Mouse (Mus musculus) urinary bladder, postnatal 10 days (tissue): ENCODE measurements at regions not wholly inside any gene's neighbourhood (a gene's known extent, or its start where the extent isn't known, plus 50 kb on each side); places are given as distances from the start of the nearest gene placed in this dataset.

Experiments used
- DNase-seq: peaks from one replicate; pipeline ENCODE4 v3.0.0; 2022; ENCODE audit warnings: low spot score

GRCm38 (mm10) chr9:61135917-61136316, 236.2 kb upstream of the Tle3 start:
- no peak for DNase-seq

GRCm38 (mm10) chr9:61138741-61139368, 233.3 kb upstream of the Tle3 start:
- no peak for DNase-seq

DNA sequence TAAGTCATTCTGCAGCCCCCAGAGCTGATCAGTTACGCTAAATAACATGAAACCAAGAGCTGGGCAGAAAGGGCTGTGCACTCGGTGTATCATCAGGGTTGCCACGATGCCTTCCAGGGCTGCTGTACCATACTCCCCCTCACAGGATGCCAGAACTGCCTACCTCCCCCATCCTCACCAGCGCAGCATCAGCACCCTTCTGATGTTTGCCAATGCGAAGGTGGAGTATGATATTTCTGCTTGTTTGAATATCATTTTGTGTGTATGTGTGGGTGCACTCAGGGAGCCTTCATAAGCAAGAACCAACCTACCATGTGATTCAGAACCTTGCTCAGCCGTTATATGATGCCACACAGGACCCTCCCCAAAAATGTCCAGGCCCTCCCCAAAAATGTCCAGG, 229.1 kb upstream of the Tle3 start:
- no peak for DNase-seq

GRCm38 (mm10) chr9:61144685-61145318, 227.4 kb upstream of the Tle3 start:
- no peak for DNase-seq

- no peak for DNase-seq
These were observed 226.4 kb upstream of the Tle3 start for GRCm38 (mm10) chr9:61145738-61146137.

- DNase-seq: no peak
These were observed 221.0 kb upstream of the Tle3 start for GRCm38 (mm10) chr9:61151201-61151600.

- DNase-seq: no peak
These were observed 220.2 kb upstream of the Tle3 start for GRCm38 (mm10) chr9:61151901-61152337.

DNA sequence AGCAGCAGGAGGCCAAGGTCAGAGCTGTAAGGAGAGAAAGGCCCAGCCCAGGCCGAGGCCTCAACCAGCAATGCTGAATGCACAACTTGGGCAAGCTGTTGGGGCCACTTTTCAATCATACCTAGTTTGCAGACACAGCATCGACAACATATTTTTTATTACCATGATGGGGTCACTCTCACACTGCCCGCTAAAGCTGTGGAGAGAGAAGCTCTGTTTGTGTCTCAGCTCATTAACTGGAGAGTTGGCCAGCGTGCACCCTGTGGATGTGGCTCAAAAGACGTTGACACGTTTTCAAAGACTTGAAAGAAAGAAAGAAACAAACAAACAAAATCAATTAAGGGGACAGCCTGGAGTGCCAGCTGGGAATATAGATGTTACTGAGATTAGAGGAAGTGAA, 217.4 kb upstream of the Tle3 start:
- DNase-seq: no peak

- no peak for DNase-seq
These were observed 216.3 kb upstream of the Tle3 start for GRCm38 (mm10) chr9:61155851-61156250.

DNA sequence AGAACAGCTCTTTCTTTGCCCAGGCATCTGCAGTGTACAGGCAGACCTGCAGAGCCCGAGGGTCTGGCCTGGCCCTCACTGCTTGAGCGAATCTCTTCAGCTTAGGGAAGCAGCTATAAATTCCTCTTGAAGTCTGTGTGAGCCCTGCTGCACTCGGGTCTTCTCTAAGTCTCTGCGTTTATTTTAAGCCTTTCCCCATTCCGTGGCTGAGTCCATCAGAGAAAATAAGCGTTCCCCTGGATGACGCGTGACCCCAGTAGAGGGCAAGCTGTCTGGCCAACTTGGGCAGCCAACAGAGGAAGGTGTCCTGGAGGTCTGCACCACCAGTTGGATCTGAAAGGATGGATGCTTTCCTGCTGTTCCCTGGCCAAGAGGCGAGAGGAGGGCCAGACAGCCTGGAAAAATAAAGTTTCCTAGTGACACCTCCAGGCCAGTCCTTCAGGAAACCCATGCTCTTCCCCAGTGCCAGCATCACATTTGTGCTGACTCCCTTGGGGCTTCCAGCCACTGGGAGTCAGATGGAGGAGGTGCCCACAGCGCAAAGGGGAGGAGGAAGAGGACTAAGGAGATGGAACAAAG, 213.9 kb upstream of the Tle3 start:
- no peak for DNase-seq

DNA sequence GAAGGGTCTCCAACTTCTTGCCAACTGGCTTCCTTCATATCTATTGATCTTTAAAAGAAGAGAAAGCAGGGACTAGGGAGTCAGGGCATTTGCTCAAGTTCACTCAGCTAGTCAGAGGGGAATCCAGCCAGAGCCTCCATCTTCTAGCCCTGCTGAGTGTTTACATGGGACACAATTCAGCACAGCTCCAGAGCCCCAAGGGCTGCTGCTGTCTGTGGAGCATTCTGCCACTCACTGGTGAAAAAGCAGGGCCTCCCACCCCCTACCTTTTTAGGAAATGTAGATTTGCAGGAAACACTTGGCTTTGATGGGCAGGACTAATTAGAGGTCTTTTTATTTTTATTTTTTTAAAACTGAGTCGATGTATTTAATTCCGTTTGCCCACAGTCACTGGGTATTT, 213.0 kb upstream of the Tle3 start:
- no peak for DNase-seq

GRCm38 (mm10) chr9:61159616-61160015, 212.6 kb upstream of the Tle3 start:
- no peak for DNase-seq

DNA sequence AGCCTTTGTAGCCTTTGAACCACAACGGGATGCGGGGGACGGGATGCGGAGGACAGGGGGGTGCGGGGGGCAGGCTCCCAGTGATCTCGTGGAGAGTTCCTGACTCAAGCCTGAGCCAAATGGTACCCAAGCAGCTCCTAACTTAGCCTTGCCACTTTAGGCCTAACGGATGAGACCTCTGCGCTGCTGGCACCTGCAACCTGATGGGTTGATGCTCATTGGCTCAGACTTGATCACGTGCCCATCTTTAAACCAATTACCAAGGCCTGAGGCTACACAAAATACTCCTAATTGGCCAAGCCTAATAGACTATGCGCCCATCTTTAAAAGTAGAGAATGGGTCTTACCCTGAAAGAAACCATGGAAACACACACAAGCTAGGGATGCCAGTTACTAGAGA, 209.3 kb upstream of the Tle3 start:
- DNase-seq: no peak

DNA sequence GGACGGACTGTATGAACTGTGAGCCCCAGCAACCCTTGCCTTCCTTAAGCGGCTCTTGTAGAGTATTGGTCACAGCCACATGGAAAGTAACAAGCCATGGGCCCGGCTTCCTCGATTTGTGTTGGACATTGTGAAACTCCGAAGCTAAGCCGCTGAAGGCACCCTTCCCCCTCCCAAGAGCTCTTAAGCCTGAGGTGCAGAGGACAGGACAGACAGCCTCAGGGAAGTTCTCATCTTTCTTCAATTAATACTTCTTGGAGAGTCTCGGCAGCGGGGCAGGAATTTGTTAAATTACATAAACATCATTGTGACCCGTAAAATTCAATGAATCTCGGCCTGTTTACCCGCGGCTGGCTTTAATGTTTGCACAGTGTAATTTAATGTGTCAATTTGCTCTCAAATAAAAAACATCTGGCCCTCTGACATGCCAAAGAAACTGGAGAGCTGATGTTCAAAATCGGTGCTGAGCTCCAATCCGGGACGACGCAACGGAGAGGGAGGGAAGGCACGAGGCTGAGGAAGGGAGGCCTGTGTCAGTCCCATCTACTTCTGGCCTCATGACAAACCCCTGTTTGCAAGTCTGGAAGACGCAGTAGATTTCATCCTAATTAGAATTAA, 208.4 kb upstream of the Tle3 start:
- DNase-seq: no peak

DNA sequence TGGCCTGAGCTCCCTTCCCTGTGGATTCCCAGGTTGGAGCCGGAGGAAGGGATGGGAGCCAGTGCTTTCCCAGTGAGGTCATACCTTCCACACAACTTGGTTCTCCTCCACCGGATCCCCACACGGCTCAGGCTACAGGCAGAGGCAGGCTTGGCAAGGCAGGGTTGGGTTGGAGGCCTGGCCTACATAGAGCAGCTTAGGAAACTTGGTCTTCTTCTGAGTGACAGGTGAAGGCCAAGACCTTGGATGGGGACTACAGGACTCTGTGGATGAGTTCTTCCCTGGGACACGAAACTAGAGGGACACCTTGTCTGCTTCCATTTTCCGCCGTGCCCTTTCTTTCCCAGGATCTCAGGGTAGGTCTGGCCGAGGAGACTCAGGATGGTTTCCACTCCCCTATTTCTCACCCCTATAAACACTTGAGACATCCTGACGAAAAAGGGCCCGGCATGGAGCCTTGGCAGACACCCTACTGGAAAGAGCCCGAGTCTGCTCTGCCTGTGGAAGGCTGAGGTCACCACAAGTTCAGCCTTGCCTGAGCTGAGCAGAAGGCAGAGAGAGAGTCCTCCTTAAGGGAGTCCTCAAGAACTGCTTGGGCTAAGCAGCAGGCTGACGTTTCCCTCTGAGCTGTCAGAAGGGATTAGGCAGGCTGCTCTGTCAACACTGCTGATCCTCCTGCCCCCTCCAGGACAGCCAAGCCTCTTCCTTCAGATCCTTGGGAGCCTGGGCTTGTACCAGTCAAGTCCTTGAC, 207.5 kb upstream of the Tle3 start:
- DNase-seq: no peak

DNA sequence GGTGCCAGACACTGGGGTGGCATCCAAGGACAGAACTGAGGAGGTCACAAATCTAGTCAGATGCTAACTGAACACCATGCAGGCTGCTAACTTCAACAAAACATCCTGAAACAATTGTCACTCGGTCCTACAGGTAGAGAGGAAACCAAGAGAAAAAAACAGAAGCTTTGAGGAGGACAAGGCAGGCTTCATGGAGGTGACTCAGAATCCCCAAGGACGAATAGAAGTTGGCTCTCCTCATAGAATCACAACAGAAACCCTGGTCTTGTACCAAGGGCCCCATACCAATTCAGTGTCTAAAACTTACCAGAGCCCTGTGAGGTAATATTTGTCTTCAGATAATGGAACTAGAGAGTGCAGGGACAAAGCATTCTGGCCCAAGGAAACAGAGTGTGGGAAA, 206.1 kb upstream of the Tle3 start:
- DNase-seq: no peak

DNA sequence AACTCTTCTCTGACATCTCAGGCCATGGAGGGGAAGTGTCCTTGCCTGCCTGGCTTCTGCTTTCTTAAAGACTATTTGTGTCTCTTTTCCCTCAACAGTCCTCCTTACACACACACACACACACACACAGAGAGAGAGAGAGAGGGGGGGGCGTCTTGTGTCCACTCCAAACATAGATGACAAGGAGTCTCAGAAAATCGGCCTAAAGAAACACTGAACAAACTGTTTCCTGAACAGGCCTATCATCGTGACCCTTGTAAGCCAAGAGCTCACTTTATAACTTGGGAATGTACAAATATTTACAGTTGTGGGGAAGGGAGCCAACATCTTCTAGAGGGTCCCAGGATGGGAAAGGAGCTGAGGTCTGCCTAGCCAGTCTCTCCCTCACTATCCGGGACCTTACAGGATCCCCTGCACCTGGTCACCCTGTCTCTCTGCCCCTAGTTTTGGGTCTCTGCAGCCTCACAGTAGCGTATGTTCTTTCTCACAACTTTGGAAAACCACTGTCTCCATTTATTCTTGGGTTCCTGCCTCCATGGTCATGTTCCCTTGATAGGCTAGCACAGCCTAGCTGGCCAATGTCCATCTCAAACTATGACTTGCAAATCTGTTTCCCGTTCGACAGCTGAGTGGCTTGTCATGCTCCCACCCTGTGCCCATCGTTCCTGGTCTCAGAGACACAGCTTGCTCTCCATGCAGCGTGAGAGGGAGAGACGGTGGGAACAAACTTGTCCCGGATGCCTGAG, 204.9 kb upstream of the Tle3 start:
- no peak for DNase-seq

DNA sequence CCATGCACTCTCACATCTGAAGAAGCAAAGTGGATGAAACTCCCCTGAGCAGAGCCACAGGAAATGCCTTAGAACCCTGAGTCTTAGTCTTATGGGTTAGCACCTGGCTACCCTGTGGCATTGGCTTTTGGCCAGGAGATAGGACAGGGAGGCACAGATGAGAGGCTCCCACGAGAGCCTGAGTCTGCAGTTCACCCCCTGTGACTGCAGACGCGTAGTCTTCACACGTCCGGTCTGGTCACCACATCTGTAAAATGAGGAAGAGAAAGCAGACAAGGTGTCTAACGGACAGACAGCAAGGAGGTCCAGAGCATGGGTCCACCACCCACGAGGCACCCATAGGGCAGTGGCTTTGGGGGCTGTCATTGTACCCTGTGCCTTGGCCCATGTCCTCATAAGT, 203.2 kb upstream of the Tle3 start:
- no peak for DNase-seq

GRCm38 (mm10) chr9:61169506-61170090, 202.6 kb upstream of the Tle3 start:
- DNase-seq: no peak

- no peak for DNase-seq
These were observed 201.2 kb upstream of the Tle3 start for GRCm38 (mm10) chr9:61170921-61171320.

DNA sequence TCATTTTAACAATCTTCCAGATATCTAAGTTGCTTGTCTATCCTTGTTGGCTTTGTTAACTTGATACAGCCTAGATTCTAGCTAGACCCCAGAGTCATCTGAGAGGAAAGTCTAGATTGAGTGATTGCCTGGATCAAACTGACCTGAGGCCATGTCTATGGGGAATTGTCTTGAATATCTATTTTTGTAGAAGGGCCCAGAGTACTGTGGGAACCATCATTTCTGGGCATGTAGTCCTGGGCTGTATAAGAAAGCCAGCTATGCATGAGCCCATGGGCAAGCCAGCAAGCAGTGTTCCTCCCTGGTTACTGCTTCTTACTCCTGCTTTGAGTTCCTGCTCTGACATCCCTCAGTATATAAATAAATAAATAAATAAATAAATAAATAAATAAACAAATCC, 199.7 kb upstream of the Tle3 start:
- no peak for DNase-seq

DNA sequence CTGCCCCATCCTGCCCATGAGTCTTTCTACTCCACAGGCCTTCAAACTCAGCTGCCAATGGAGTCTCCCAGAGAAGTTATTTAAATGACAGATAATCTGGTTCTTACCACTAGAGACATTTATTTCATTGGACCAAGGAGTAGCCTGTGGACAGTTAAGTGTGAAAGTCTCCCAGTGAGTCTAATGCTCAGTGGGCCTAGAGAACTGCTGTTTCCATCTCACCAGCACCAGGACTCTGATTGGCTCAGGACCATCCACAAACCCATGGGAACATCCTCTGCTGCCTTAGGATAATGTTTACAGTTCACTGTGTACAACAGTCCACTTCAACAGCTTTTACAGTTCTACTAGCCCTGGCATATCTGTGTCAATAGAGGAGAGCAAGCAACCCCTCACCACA, 198.6 kb upstream of the Tle3 start:
- no peak for DNase-seq
